Mouse (Mus musculus) limb, embryonic 12.5 days (tissue): ENCODE measurements around the gene Tbc1d2. TPM values are rescaled to one million over a fixed set of nuclear protein-coding genes. Genes with fewer than 3 reads are reported as not detected.

Experiments used
- ATAC-seq: fragments of 200-750 bp; cut with Nextera tagmentation; 2 replicates; pipeline ENCODE4 v1.8.0; 2017; ENCODE audit warnings: low read depth, moderate TSS enrichment; ENCODE audit not compliant: insufficient number of reproducible peaks, insufficient read depth, low FRiP score, low TSS enrichment
- H3K27ac ChIP-seq: fragments of 300-500 bp; sonication (generic); 2 replicates; pipeline ENCODE4 v1.5.1; 2016; ENCODE audit warnings: mild to moderate bottlenecking, moderate library complexity
- H3K27me3 ChIP-seq: fragments of 300-500 bp; sonication (generic); 2 replicates; pipeline ENCODE4 v1.6.1; 2016; ENCODE audit warnings: mild to moderate bottlenecking, moderate library complexity
- H3K36me3 ChIP-seq: fragments of 300-500 bp; sonication (generic); 2 replicates; pipeline ENCODE4 v1.6.1; 2016; ENCODE audit warnings: mild to moderate bottlenecking, moderate library complexity
- H3K4me1 ChIP-seq: fragments of 300-500 bp; sonication (generic); replicated peaks from 2 replicates; pipeline ENCODE4 v1.6.1; 2016
- H3K4me2 ChIP-seq: fragments of 300-500 bp; sonication (generic); 2 replicates; pipeline ENCODE4 v1.6.1; 2016; ENCODE audit warnings: mild to moderate bottlenecking, moderate library complexity
- H3K4me3 ChIP-seq: fragments of 300-500 bp; sonication (generic); replicated peaks from 2 replicates; pipeline ENCODE4 v1.5.1; 2016; ENCODE audit warnings: mild to moderate bottlenecking
- H3K9ac ChIP-seq: fragments of 300-500 bp; sonication (generic); replicated peaks from 2 replicates; pipeline ENCODE4 v1.6.1; 2016; ENCODE audit warnings: mild to moderate bottlenecking, moderate library complexity
- H3K9me3 ChIP-seq: fragments of 300-500 bp; sonication (generic); 2 replicates; pipeline ENCODE4 v1.6.1; 2016; ENCODE audit warnings: mild to moderate bottlenecking, moderate library complexity
- WGBS: fragments of 180-500 bp; shearing (Covaris S2); methylation state at CpG from one replicate; pipeline ENCODE4 v1.1.7; 2016; 5-methylcytosine and 5-hydroxymethylcytosine counted together
- polyA plus RNA-seq: library from polyadenylated mRNA; unstranded; fragments of >200 nt; fragmentation: Nextera tagmentation; extraction: Ambion mirVana; gene quantifications from 2 replicates; pipeline ENCODE4 v1.2.1, GENCODE M21; 2016

Tbc1d2 gene
- polyA plus RNA-seq, 1 experiment from 2014 or later = 2.1 TPM

DNA sequence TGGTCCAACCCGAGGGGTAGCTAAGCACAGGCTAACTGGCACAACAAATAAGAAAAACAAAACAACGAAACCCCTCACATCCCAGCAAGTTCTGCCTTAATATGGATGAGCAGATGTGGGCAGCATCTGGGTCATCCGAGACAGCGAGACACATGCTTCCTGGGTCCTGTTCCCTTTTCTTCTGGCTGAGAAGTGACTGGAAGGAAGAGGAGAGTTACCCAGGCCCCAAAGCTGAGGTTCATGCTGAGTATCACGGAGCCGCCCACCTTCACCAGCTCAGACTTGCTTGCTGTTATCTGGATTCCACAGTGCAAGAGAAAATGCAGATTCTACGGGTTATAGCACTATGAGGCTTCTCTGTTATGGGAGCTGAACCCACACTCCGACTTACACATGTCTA lies 29.1 kb downstream of the Tbc1d2 start:
- WGBS = 77% methylated on average over 8 of the region's 8 CpGs
- no peak overlapping the region for H3K9ac ChIP-seq
- ATAC-seq = no peak
- H3K9me3 ChIP-seq = no peaks in the 10 kb centered on the region
- H3K27me3 ChIP-seq = peaks cover 26% of the 10 kb centered on the region
- H3K36me3 ChIP-seq = no peaks in the 10 kb centered on the region
- H3K27ac ChIP-seq = no peak overlapping the region
- peaks cover 6% of the 10 kb centered on the region; the same call in 1 of the 2 replicates for H3K4me1 ChIP-seq
- no peak overlapping the region for H3K4me3 ChIP-seq
- no peak overlapping the region for H3K4me2 ChIP-seq

DNA sequence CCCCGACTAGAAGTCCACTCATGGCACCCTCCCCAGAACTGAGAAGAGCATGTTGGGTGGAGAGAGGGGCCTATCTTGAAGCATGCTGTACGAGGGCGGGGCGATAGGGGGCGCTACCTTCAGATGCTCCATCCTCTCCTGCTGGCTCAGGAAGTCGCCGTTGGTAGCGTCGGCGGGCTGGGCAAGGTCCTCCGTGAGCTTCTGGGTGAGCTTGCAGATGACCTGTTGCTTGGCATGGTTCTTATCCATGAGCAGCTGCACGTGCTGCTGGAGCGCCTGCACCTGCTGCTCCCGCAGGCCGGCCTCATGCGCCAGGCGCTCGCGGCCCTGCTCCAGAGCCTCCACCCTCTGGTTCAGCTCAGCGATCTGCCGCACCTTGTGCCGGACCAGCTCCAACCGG lies 29.7 kb downstream of the Tbc1d2 start:
- Histone ChIP-seq H3K4me1 (peaks cover 6% of the 10 kb centered on the region; the same call in 1 of the 2 replicates), H3K27ac (no peak overlapping the region), H3K27me3 (peaks cover 32% of the 10 kb centered on the region), H3K36me3 (no peaks in the 10 kb centered on the region), H3K9me3 (no peaks in the 10 kb centered on the region), H3K4me3 (no peak overlapping the region), H3K9ac (no peak overlapping the region), H3K4me2 (peak overlapping the region; percentile 32)
- ATAC-seq = no peak
- WGBS = 23% methylated on average over 23 of the region's 23 CpGs

GRCm38 (mm10) chr4:46618196-46618817 lies 31.7 kb downstream of the Tbc1d2 start:
- peaks cover 6% of the 10 kb centered on the region; the same call in 1 of the 2 replicates for H3K4me1 ChIP-seq
- ATAC-seq = no peak
- peaks cover 45% of the 10 kb centered on the region for H3K27me3 ChIP-seq
- H3K36me3 ChIP-seq = no peaks in the 10 kb centered on the region
- WGBS = 64% methylated on average over 11 of the region's 11 CpGs
- H3K9me3 ChIP-seq = no peaks in the 10 kb centered on the region
- H3K27ac ChIP-seq = no peak overlapping the region
- no peak overlapping the region for H3K4me3 ChIP-seq
- no peak overlapping the region for H3K9ac ChIP-seq
- H3K4me2 ChIP-seq = no peak overlapping the region

- no peak overlapping the region for H3K4me3 ChIP-seq
- WGBS = 71% methylated on average over 6 of the region's 6 CpGs
Observed at GRCm38 (mm10) chr4:46617408-46617807, 32.6 kb downstream of the Tbc1d2 start.

GRCm38 (mm10) chr4:46614641-46615040 lies 35.4 kb downstream of the Tbc1d2 start:
- H3K36me3 ChIP-seq = no peaks in the 10 kb centered on the region
- 65% methylated on average over 9 of the region's 9 CpGs for WGBS
- no peak overlapping the region for H3K9ac ChIP-seq
- ATAC-seq = no peak
- H3K4me1 ChIP-seq = no peaks in the 10 kb centered on the region
- no peak overlapping the region for H3K4me2 ChIP-seq
- peaks cover 33% of the 10 kb centered on the region for H3K27me3 ChIP-seq
- H3K4me3 ChIP-seq = no peak overlapping the region
- no peaks in the 10 kb centered on the region for H3K9me3 ChIP-seq
- no peak overlapping the region for H3K27ac ChIP-seq

More at GRCm38 (mm10) chr4:46617408-46617807, 32.6 kb downstream of the Tbc1d2 start:
- Histone ChIP-seq H3K9ac (no peak overlapping the region), H3K27ac (no peak overlapping the region), H3K36me3 (no peaks in the 10 kb centered on the region), H3K9me3 (no peaks in the 10 kb centered on the region), H3K27me3 (peaks cover 45% of the 10 kb centered on the region), H3K4me1 (peaks cover 6% of the 10 kb centered on the region; the same call in 1 of the 2 replicates), H3K4me2 (no peak overlapping the region)
- no peak for ATAC-seq

- no peaks in the 10 kb centered on the region for H3K9me3 ChIP-seq
- no peaks in the 10 kb centered on the region for H3K4me1 ChIP-seq
- H3K4me2 ChIP-seq = no peak overlapping the region
- no peak for ATAC-seq
- H3K4me3 ChIP-seq = no peak overlapping the region
- no peak overlapping the region for H3K9ac ChIP-seq
- no peaks in the 10 kb centered on the region for H3K36me3 ChIP-seq
- peaks cover 37% of the 10 kb centered on the region for H3K27me3 ChIP-seq
- WGBS = 82% methylated on average over 12 of the region's 12 CpGs
- no peak overlapping the region for H3K27ac ChIP-seq
Observed at GRCm38 (mm10) chr4:46613618-46614017, 36.4 kb downstream of the Tbc1d2 start.

GRCm38 (mm10) chr4:46611181-46611580 lies 38.8 kb downstream of the Tbc1d2 start:
- Histone ChIP-seq H3K9ac (no peak overlapping the region), H3K27me3 (peaks cover 49% of the 10 kb centered on the region), H3K4me2 (no peak overlapping the region), H3K4me1 (no peaks in the 10 kb centered on the region), H3K36me3 (no peaks in the 10 kb centered on the region), H3K4me3 (no peak overlapping the region), H3K27ac (no peak overlapping the region), H3K9me3 (no peaks in the 10 kb centered on the region)
- ATAC-seq = no peak
- WGBS = 2% methylated on average over 4 of the region's 4 CpGs

- no peaks in the 10 kb centered on the region for H3K36me3 ChIP-seq
- peaks cover 14% of the 10 kb centered on the region for H3K4me1 ChIP-seq
- H3K4me2 ChIP-seq = no peak overlapping the region
- no peak for ATAC-seq
- WGBS = 76% methylated on average over 3 of the region's 3 CpGs
- no peak overlapping the region for H3K4me3 ChIP-seq
- H3K9ac ChIP-seq = no peak overlapping the region
- no peak overlapping the region for H3K27ac ChIP-seq
- peaks cover 45% of the 10 kb centered on the region for H3K27me3 ChIP-seq
- H3K9me3 ChIP-seq = no peaks in the 10 kb centered on the region
Observed at GRCm38 (mm10) chr4:46607601-46608000, 42.4 kb downstream of the Tbc1d2 start.

DNA sequence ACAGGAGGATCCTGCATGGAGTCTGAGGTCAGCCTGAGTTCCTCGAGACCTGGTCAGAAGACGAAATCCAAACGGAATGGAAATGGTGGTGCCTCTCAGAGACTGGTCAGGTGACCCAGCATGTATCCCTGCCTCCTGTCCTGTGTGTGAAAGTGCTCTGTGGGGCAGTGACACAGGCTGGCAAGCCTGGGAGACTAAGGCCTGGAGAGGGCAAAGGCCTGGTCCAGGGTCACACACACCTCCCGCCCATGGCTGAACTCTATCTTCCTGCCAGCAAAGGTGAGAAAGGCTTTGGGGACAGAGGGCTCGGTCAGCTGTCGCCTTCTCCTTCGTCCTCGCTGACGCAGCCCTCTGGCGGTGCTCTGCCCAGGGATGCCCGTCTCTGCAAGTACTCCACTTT lies 44.6 kb downstream of the Tbc1d2 start:
- Histone ChIP-seq H3K9me3 (no peaks in the 10 kb centered on the region), H3K4me1 (peaks cover 21% of the 10 kb centered on the region), H3K36me3 (no peaks in the 10 kb centered on the region), H3K27me3 (peaks cover 61% of the 10 kb centered on the region), H3K4me3 (no peak overlapping the region), H3K27ac (no peak overlapping the region), H3K9ac (no peak overlapping the region), H3K4me2 (no peak overlapping the region)
- ATAC-seq = no peak
- WGBS = 51% methylated on average over 11 of the region's 11 CpGs

- no peaks in the 10 kb centered on the region for H3K9me3 ChIP-seq
- H3K36me3 ChIP-seq = no peaks in the 10 kb centered on the region
- H3K4me1 ChIP-seq = peaks cover 21% of the 10 kb centered on the region
- no peak overlapping the region for H3K4me2 ChIP-seq
- no peak overlapping the region for H3K27ac ChIP-seq
- H3K9ac ChIP-seq = no peak overlapping the region
- H3K27me3 ChIP-seq = peaks cover 63% of the 10 kb centered on the region
- WGBS = 44% methylated on average over 7 of the region's 7 CpGs
- no peak overlapping the region for H3K4me3 ChIP-seq
- no peak for ATAC-seq
Observed at GRCm38 (mm10) chr4:46602704-46603103, 47.3 kb downstream of the Tbc1d2 start.

GRCm38 (mm10) chr4:46601844-46602423 lies 48.1 kb downstream of the Tbc1d2 start, which contains the start of gene Coro2a:
Gene Coro2a (minus strand): TSS chr4:46602202.
- H3K9ac ChIP-seq = peak within 1 kb of the TSS; percentile 65
- H3K4me3 ChIP-seq = peak within 1 kb of the TSS; percentile 57
- WGBS = under 1% methylated on average over 56 of the region's 66 CpGs
- peaks cover 67% of the 10 kb centered on the region for H3K27me3 ChIP-seq
- no peaks in the 10 kb centered on the region for H3K36me3 ChIP-seq
- H3K4me1 ChIP-seq = peaks cover 21% of the 10 kb centered on the region
- H3K4me2 ChIP-seq = peak within 1 kb of the TSS; percentile 96
- no peak; the same call in 1 of the 2 replicates for ATAC-seq
- H3K27ac ChIP-seq = no peak within 1 kb of the TSS
- H3K9me3 ChIP-seq = no peaks in the 10 kb centered on the region
